Mouse (Mus musculus) neural tube, embryonic 13.5 days (tissue): ENCODE data around the gene Ndufa4l2. TPM values are rescaled to one million over a fixed set of nuclear protein-coding genes. Genes with fewer than 3 reads are reported as not detected.
A peak's percentile ranks its signal among the peaks of the same experiment; 100 is the strongest.

Experiments used
- ATAC-seq: fragments of 200-750 bp; cut with Nextera tagmentation; 2 replicates; pipeline ENCODE4 v1.8.0; 2017; ENCODE audit warnings: low read depth, mild to moderate bottlenecking, moderate TSS enrichment, moderate library complexity
- H3K27ac ChIP-seq: fragments of 300-500 bp; sonication (generic); replicated peaks from 2 replicates; pipeline ENCODE4 v1.5.1; 2015; ENCODE audit warnings: moderate library complexity, mild to moderate bottlenecking, inconsistent platforms
- H3K27me3 ChIP-seq: fragments of 300-500 bp; sonication (generic); 2 replicates; pipeline ENCODE4 v1.6.1; 2015; ENCODE audit warnings: mild to moderate bottlenecking, inconsistent platforms
- H3K36me3 ChIP-seq: fragments of 300-500 bp; sonication (generic); 2 replicates; pipeline ENCODE4 v1.6.1; 2015; ENCODE audit warnings: mild to moderate bottlenecking, inconsistent platforms
- H3K4me1 ChIP-seq: fragments of 300-500 bp; sonication (generic); replicated peaks from 2 replicates; pipeline ENCODE4 v1.6.1; 2015; ENCODE audit warnings: inconsistent platforms
- H3K4me2 ChIP-seq: fragments of 300-500 bp; sonication (generic); 2 replicates; pipeline ENCODE4 v1.6.1; 2015; ENCODE audit warnings: inconsistent platforms, mild to moderate bottlenecking, moderate library complexity
- H3K4me3 ChIP-seq: fragments of 300-500 bp; sonication (generic); 2 replicates; pipeline ENCODE4 v1.5.1; 2015; ENCODE audit warnings: mild to moderate bottlenecking, inconsistent platforms
- H3K9ac ChIP-seq: fragments of 300-500 bp; sonication (generic); 2 replicates; pipeline ENCODE4 v1.6.1; 2015; ENCODE audit warnings: moderate library complexity, mild to moderate bottlenecking, inconsistent platforms
- H3K9me3 ChIP-seq: fragments of 300-500 bp; sonication (generic); 2 replicates; pipeline ENCODE4 v1.6.1; 2016; ENCODE audit warnings: inconsistent platforms
- WGBS: fragments of 180-500 bp; shearing (Covaris S2); methylation state at CpG from one replicate; pipeline ENCODE4 v1.1.7; 2015; 5-methylcytosine and 5-hydroxymethylcytosine counted together
- polyA plus RNA-seq: library from polyadenylated mRNA; unstranded; fragments of >200 nt; fragmentation: Nextera tagmentation; extraction: Ambion mirVana; gene quantifications from 2 replicates; pipeline ENCODE4 v1.2.1, GENCODE M21; 2015

Gene Ndufa4l2
- polyA plus RNA-seq, 1 experiment from 2014 or later, result 10.6 TPM

- Histone ChIP-seq H3K9me3 (no peaks in the 10 kb centered on the region), H3K36me3 (no peaks in the 10 kb centered on the region), H3K27ac (peak overlapping the region; percentile 99), H3K4me3 (peak overlapping the region; percentile 42), H3K4me2 (peak overlapping the region; percentile 83), H3K27me3 (peaks cover 48% of the 10 kb centered on the region), H3K4me1 (peaks cover 91% of the 10 kb centered on the region), H3K9ac (peak overlapping the region; percentile 81)
- ATAC-seq, result 0 out of 2 replicates have a peak, but pooled peaks have one; percentile 1
- under 1% methylated on average over 43 of the region's 46 CpGs for WGBS
Observed at GRCm38 (mm10) chr10:127511634-127512306, 3.0 kb upstream of the Ndufa4l2 start.

- H3K4me3 ChIP-seq, result peak overlapping the region; percentile 42
- peaks cover 48% of the 10 kb centered on the region for H3K27me3 ChIP-seq
- 7% methylated on average over 7 of the region's 7 CpGs for WGBS
- no peaks in the 10 kb centered on the region for H3K36me3 ChIP-seq
- H3K27ac ChIP-seq, result peak overlapping the region; percentile 99
- no peak for ATAC-seq
- H3K4me1 ChIP-seq, result peaks cover 96% of the 10 kb centered on the region
- peak overlapping the region; percentile 81 for H3K9ac ChIP-seq
- H3K4me2 ChIP-seq, result peak overlapping the region; percentile 83
- H3K9me3 ChIP-seq, result no peaks in the 10 kb centered on the region
Observed at GRCm38 (mm10) chr10:127512307-127512666, 2.5 kb upstream of the Ndufa4l2 start.

- Histone ChIP-seq H3K9ac (peak overlapping the region; percentile 81), H3K4me3 (peak overlapping the region; percentile 42; the same call in 1 of the 2 replicates), H3K27me3 (peaks cover 51% of the 10 kb centered on the region), H3K36me3 (peaks cover 3% of the 10 kb centered on the region), H3K9me3 (no peaks in the 10 kb centered on the region), H3K4me1 (peaks cover 97% of the 10 kb centered on the region), H3K27ac (peak overlapping the region; percentile 99), H3K4me2 (peak overlapping the region; percentile 83)
- under 1% methylated on average over 27 of the region's 27 CpGs for WGBS
- ATAC-seq, result peak; percentile 15; the same call in 1 of the 2 replicates
Observed at GRCm38 (mm10) chr10:127512813-127513212, 2.0 kb upstream of the Ndufa4l2 start.

- H3K9ac ChIP-seq, result peak overlapping the region; percentile 59
- H3K4me1 ChIP-seq, result peaks cover 95% of the 10 kb centered on the region
- peak overlapping the region; percentile 99 for H3K27ac ChIP-seq
- WGBS, result under 1% methylated on average over 16 of the region's 16 CpGs
- no peak for ATAC-seq
- H3K4me2 ChIP-seq, result peak overlapping the region; percentile 83
- peaks cover 57% of the 10 kb centered on the region for H3K27me3 ChIP-seq
- H3K9me3 ChIP-seq, result no peaks in the 10 kb centered on the region
- H3K4me3 ChIP-seq, result no peak overlapping the region
- peaks cover 11% of the 10 kb centered on the region for H3K36me3 ChIP-seq
Observed at GRCm38 (mm10) chr10:127513501-127514091, 1.2 kb upstream of the Ndufa4l2 start.

- Histone ChIP-seq H3K27ac (peak overlapping the region; percentile 99), H3K4me3 (no peak overlapping the region), H3K36me3 (peaks cover 15% of the 10 kb centered on the region), H3K4me2 (peak overlapping the region; percentile 83), H3K4me1 (peaks cover 88% of the 10 kb centered on the region), H3K27me3 (peaks cover 57% of the 10 kb centered on the region), H3K9ac (0 out of 2 replicates have a peak overlapping the region, but pooled peaks have one; percentile 59), H3K9me3 (no peaks in the 10 kb centered on the region)
- ATAC-seq, result no peak
- 11% methylated on average over 13 of the region's 13 CpGs for WGBS
Observed at GRCm38 (mm10) chr10:127514111-127514698, 562 bp upstream of the Ndufa4l2 start.

GRCm38 (mm10) chr10:127515271-127515982, 660 bp downstream of the Ndufa4l2 start:
- no peaks in the 10 kb centered on the region for H3K9me3 ChIP-seq
- 26% methylated on average over 9 of the region's 9 CpGs for WGBS
- H3K4me1 ChIP-seq, result peaks cover 79% of the 10 kb centered on the region
- peaks cover 52% of the 10 kb centered on the region for H3K27me3 ChIP-seq
- no peak overlapping the region for H3K27ac ChIP-seq
- peak overlapping the region; percentile 39; the same call in 1 of the 2 replicates for H3K4me2 ChIP-seq
- no peak overlapping the region for H3K4me3 ChIP-seq
- peaks cover 22% of the 10 kb centered on the region for H3K36me3 ChIP-seq
- H3K9ac ChIP-seq, result no peak overlapping the region
- ATAC-seq, result no peak

GRCm38 (mm10) chr10:127515983-127516459, 1.3 kb downstream of the Ndufa4l2 start:
- H3K27ac ChIP-seq, result peak overlapping the region; percentile 42; the same call in 1 of the 2 replicates
- 19% methylated on average over 8 of the region's 8 CpGs for WGBS
- H3K4me1 ChIP-seq, result peaks cover 79% of the 10 kb centered on the region
- H3K36me3 ChIP-seq, result peaks cover 22% of the 10 kb centered on the region
- H3K4me2 ChIP-seq, result peak overlapping the region; percentile 39
- H3K4me3 ChIP-seq, result no peak overlapping the region
- H3K9me3 ChIP-seq, result no peaks in the 10 kb centered on the region
- no peak overlapping the region for H3K9ac ChIP-seq
- peaks cover 46% of the 10 kb centered on the region for H3K27me3 ChIP-seq
- ATAC-seq, result no peak

GRCm38 (mm10) chr10:127516576-127517260, 2.0 kb downstream of the Ndufa4l2 start:
- H3K27ac ChIP-seq, result peak overlapping the region; percentile 42; the same call in 1 of the 2 replicates
- H3K4me1 ChIP-seq, result peaks cover 79% of the 10 kb centered on the region
- ATAC-seq, result no peak
- H3K4me3 ChIP-seq, result 0 out of 2 replicates have a peak overlapping the region, but pooled peaks have one; percentile 3
- WGBS, result 2% methylated on average over 29 of the region's 30 CpGs
- peak overlapping the region; percentile 39 for H3K4me2 ChIP-seq
- peaks cover 46% of the 10 kb centered on the region for H3K27me3 ChIP-seq
- 0 out of 2 replicates have a peak overlapping the region, but pooled peaks have one; percentile 31 for H3K9ac ChIP-seq
- peaks cover 22% of the 10 kb centered on the region for H3K36me3 ChIP-seq
- H3K9me3 ChIP-seq, result no peaks in the 10 kb centered on the region

- H3K4me3 ChIP-seq, result no peak overlapping the region
Observed at GRCm38 (mm10) chr10:127517941-127518340, 3.2 kb downstream of the Ndufa4l2 start.

GRCm38 (mm10) chr10:127519041-127519701, 4.4 kb downstream of the Ndufa4l2 start:
- Histone ChIP-seq H3K9ac (no peak overlapping the region), H3K27ac (no peak overlapping the region), H3K4me3 (no peak overlapping the region), H3K9me3 (no peaks in the 10 kb centered on the region), H3K4me2 (no peak overlapping the region), H3K4me1 (peaks cover 60% of the 10 kb centered on the region), H3K27me3 (peaks cover 47% of the 10 kb centered on the region), H3K36me3 (peaks cover 22% of the 10 kb centered on the region)
- WGBS, result 89% methylated on average over 25 of the region's 26 CpGs
- no peak for ATAC-seq

More at GRCm38 (mm10) chr10:127517941-127518340, 3.2 kb downstream of the Ndufa4l2 start:
- WGBS, result 94% methylated on average over 22 of the region's 22 CpGs
- Histone ChIP-seq H3K4me1 (peaks cover 72% of the 10 kb centered on the region), H3K9me3 (no peaks in the 10 kb centered on the region), H3K27ac (no peak overlapping the region), H3K4me2 (no peak overlapping the region), H3K27me3 (peaks cover 46% of the 10 kb centered on the region), H3K9ac (no peak overlapping the region), H3K36me3 (peaks cover 22% of the 10 kb centered on the region)
- ATAC-seq, result no peak
